Mouse (Mus musculus): ENCODE results near the gene Usf3. TPM values are rescaled to one million over a fixed set of nuclear protein-coding genes. Genes with fewer than 3 reads are reported as not detected.

The Usf3 gene
- polyA plus RNA-seq, 1 experiment from 2014 or later, result 2.1 TPM

GRCm38 (mm10) chr16:44211054-44211414 lies 38.0 kb downstream of the Usf3 start:
- 84% methylated on average over 1 of the region's 1 CpGs for WGBS
- Histone ChIP-seq H3K4me3 (ENCODE audit: low read length) (no peak overlapping the region), H3K9me3 (ENCODE audit: control insufficient read depth, low read length) (no peaks in the 10 kb centered on the region), H3K4me1 (ENCODE audit: control insufficient read depth, insufficient read depth, low read depth, low read length) (no peaks in the 10 kb centered on the region), H3K27ac (ENCODE audit: low read depth, low read length) (no peak overlapping the region), H3K27me3 (replicated peaks; ENCODE audit: control insufficient read depth, insufficient read depth, low read length) (no peaks in the 10 kb centered on the region), H3K4me2 (ENCODE audit: low read length) (no peak overlapping the region), H3K36me3 (ENCODE audit: control insufficient read depth, insufficient read depth, low read length) (peaks cover 16% of the 10 kb centered on the region; the same call in 1 of the 2 replicates), H3K9ac (ENCODE audit: low read depth, low read length) (no peak overlapping the region)
- ATAC-seq, result no peak

- Histone ChIP-seq H3K4me1 (ENCODE audit: control insufficient read depth, insufficient read depth, low read depth, low read length) (no peaks in the 10 kb centered on the region), H3K36me3 (ENCODE audit: control insufficient read depth, insufficient read depth, low read length) (peaks cover 23% of the 10 kb centered on the region), H3K27ac (ENCODE audit: low read depth, low read length) (no peak overlapping the region), H3K9me3 (ENCODE audit: control insufficient read depth, low read length) (no peaks in the 10 kb centered on the region), H3K9ac (ENCODE audit: low read depth, low read length) (no peak overlapping the region), H3K27me3 (replicated peaks; ENCODE audit: control insufficient read depth, insufficient read depth, low read length) (no peaks in the 10 kb centered on the region), H3K4me3 (ENCODE audit: low read length) (no peak overlapping the region), H3K4me2 (ENCODE audit: low read length) (no peak overlapping the region)
- WGBS, result 93% methylated on average over 7 of the region's 7 CpGs
- no peak for ATAC-seq
These were observed 39.7 kb downstream of the Usf3 start for GRCm38 (mm10) chr16:44212703-44213102.

- no peak overlapping the region for H3K4me3 ChIP-seq (ENCODE audit: low read length)
- no peak overlapping the region for H3K4me2 ChIP-seq (ENCODE audit: low read length)
- H3K9ac ChIP-seq (ENCODE audit: low read depth, low read length), result no peak overlapping the region
- no peak overlapping the region for H3K27ac ChIP-seq (ENCODE audit: low read depth, low read length)
- no peaks in the 10 kb centered on the region for H3K27me3 ChIP-seq (replicated peaks; ENCODE audit: control insufficient read depth, insufficient read depth, low read length)
- H3K4me1 ChIP-seq (ENCODE audit: control insufficient read depth, insufficient read depth, low read depth, low read length), result no peaks in the 10 kb centered on the region
- peaks cover 44% of the 10 kb centered on the region for H3K36me3 ChIP-seq (ENCODE audit: control insufficient read depth, insufficient read depth, low read length)
- WGBS, result 97% methylated on average over 9 of the region's 9 CpGs
- no peak for ATAC-seq
- no peaks in the 10 kb centered on the region for H3K9me3 ChIP-seq (ENCODE audit: control insufficient read depth, low read length)
These were observed 42.5 kb downstream of the Usf3 start for GRCm38 (mm10) chr16:44215513-44215912.

- Histone ChIP-seq H3K27me3 (replicated peaks; ENCODE audit: control insufficient read depth, insufficient read depth, low read length) (no peaks in the 10 kb centered on the region), H3K9me3 (ENCODE audit: control insufficient read depth, low read length) (no peaks in the 10 kb centered on the region), H3K4me2 (ENCODE audit: low read length) (no peak overlapping the region), H3K4me1 (ENCODE audit: control insufficient read depth, insufficient read depth, low read depth, low read length) (no peaks in the 10 kb centered on the region), H3K27ac (ENCODE audit: low read depth, low read length) (no peak overlapping the region), H3K4me3 (ENCODE audit: low read length) (no peak overlapping the region), H3K36me3 (ENCODE audit: control insufficient read depth, insufficient read depth, low read length) (peaks cover 45% of the 10 kb centered on the region), H3K9ac (ENCODE audit: low read depth, low read length) (no peak overlapping the region)
- no peak for ATAC-seq
- WGBS, result 95% methylated on average over 7 of the region's 7 CpGs
These were observed 43.4 kb downstream of the Usf3 start for GRCm38 (mm10) chr16:44216417-44216816.

GRCm38 (mm10) chr16:44221463-44221862 lies 48.4 kb downstream of the Usf3 start:
- 88% methylated on average over 6 of the region's 6 CpGs for WGBS
- ATAC-seq, result no peak
- H3K4me2 ChIP-seq (ENCODE audit: low read length), result no peak overlapping the region
- H3K4me1 ChIP-seq (ENCODE audit: control insufficient read depth, insufficient read depth, low read depth, low read length), result no peaks in the 10 kb centered on the region
- no peak overlapping the region for H3K27ac ChIP-seq (ENCODE audit: low read depth, low read length)
- H3K9me3 ChIP-seq (ENCODE audit: control insufficient read depth, low read length), result no peaks in the 10 kb centered on the region
- no peak overlapping the region for H3K4me3 ChIP-seq (ENCODE audit: low read length)
- H3K27me3 ChIP-seq (replicated peaks; ENCODE audit: control insufficient read depth, insufficient read depth, low read length), result no peaks in the 10 kb centered on the region
- peaks cover 24% of the 10 kb centered on the region for H3K36me3 ChIP-seq (ENCODE audit: control insufficient read depth, insufficient read depth, low read length)
- no peak overlapping the region for H3K9ac ChIP-seq (ENCODE audit: low read depth, low read length)

GRCm38 (mm10) chr16:44226706-44227291 lies 53.8 kb downstream of the Usf3 start:
- 91% methylated on average over 13 of the region's 13 CpGs for WGBS
- no peak for ATAC-seq
- H3K4me1 ChIP-seq (ENCODE audit: control insufficient read depth, insufficient read depth, low read depth, low read length), result no peaks in the 10 kb centered on the region
- no peaks in the 10 kb centered on the region for H3K27me3 ChIP-seq (replicated peaks; ENCODE audit: control insufficient read depth, insufficient read depth, low read length)
- H3K27ac ChIP-seq (ENCODE audit: low read depth, low read length), result no peak overlapping the region
- H3K4me3 ChIP-seq (ENCODE audit: low read length), result no peak overlapping the region
- no peaks in the 10 kb centered on the region for H3K9me3 ChIP-seq (ENCODE audit: control insufficient read depth, low read length)
- no peak overlapping the region for H3K4me2 ChIP-seq (ENCODE audit: low read length)
- H3K9ac ChIP-seq (ENCODE audit: low read depth, low read length), result no peak overlapping the region
- H3K36me3 ChIP-seq (ENCODE audit: control insufficient read depth, insufficient read depth, low read length), result no peaks in the 10 kb centered on the region

DNA sequence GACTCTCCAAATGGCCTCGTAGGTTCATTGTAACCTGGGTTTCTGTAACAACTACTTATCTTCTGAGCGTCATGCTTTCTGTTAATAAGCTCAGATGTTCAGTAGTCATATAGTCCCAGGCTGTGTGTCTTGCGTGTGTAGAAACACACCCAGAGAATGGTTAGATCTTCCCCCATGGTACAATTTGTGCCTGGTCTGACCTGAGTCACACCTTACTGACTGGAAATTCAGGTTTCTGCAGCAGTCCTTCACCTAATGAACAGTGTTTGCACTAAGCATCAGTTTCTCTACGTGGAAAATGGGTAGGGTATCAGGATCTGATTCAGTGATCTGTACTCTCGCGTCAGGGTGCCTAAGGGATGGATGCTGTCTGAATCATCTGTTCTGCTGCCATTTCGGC lies 60.0 kb downstream of the Usf3 start:
- no peaks in the 10 kb centered on the region for H3K9me3 ChIP-seq (ENCODE audit: control insufficient read depth, low read length)
- H3K4me2 ChIP-seq (ENCODE audit: low read length), result no peak overlapping the region
- H3K4me3 ChIP-seq (ENCODE audit: low read length), result no peak overlapping the region
- 89% methylated on average over 7 of the region's 7 CpGs for WGBS
- H3K27ac ChIP-seq (ENCODE audit: low read depth, low read length), result no peak overlapping the region
- H3K27me3 ChIP-seq (replicated peaks; ENCODE audit: control insufficient read depth, insufficient read depth, low read length), result no peaks in the 10 kb centered on the region
- no peak for ATAC-seq
- no peaks in the 10 kb centered on the region for H3K36me3 ChIP-seq (ENCODE audit: control insufficient read depth, insufficient read depth, low read length)
- no peak overlapping the region for H3K9ac ChIP-seq (ENCODE audit: low read depth, low read length)
- no peaks in the 10 kb centered on the region for H3K4me1 ChIP-seq (ENCODE audit: control insufficient read depth, insufficient read depth, low read depth, low read length)

DNA sequence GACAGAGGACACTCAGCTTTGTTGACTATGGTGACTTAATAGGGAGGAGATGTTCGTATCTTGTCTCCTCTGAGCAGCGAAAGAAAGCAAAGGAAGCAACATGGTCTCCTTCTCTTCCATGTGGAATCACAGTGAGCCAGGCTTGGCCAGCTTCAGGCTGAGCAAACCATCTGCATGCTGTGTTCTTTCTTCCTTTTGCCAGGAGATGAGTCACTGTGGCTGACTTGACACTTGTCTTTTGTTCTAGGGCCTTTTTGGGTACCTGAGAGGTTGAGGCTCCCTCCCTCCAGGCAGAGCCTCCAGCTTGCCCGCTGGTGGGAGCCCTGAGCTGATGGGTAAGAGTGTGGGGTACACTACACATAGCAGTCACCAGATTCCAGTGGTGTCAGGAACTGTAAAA lies 64.8 kb downstream of the Usf3 start:
- no peaks in the 10 kb centered on the region for H3K4me1 ChIP-seq (ENCODE audit: control insufficient read depth, insufficient read depth, low read depth, low read length)
- WGBS, result 79% methylated on average over 3 of the region's 3 CpGs
- no peaks in the 10 kb centered on the region for H3K27me3 ChIP-seq (replicated peaks; ENCODE audit: control insufficient read depth, insufficient read depth, low read length)
- H3K4me2 ChIP-seq (ENCODE audit: low read length), result no peak overlapping the region
- no peaks in the 10 kb centered on the region for H3K36me3 ChIP-seq (ENCODE audit: control insufficient read depth, insufficient read depth, low read length)
- no peak overlapping the region for H3K4me3 ChIP-seq (ENCODE audit: low read length)
- no peaks in the 10 kb centered on the region for H3K9me3 ChIP-seq (ENCODE audit: control insufficient read depth, low read length)
- no peak for ATAC-seq
- no peak overlapping the region for H3K27ac ChIP-seq (ENCODE audit: low read depth, low read length)
- no peak overlapping the region for H3K9ac ChIP-seq (ENCODE audit: low read depth, low read length)

- no peak overlapping the region for H3K9ac ChIP-seq (ENCODE audit: low read depth, low read length)
- no peaks in the 10 kb centered on the region for H3K4me1 ChIP-seq (ENCODE audit: control insufficient read depth, insufficient read depth, low read depth, low read length)
- H3K27ac ChIP-seq (ENCODE audit: low read depth, low read length), result no peak overlapping the region
- no peaks in the 10 kb centered on the region for H3K27me3 ChIP-seq (replicated peaks; ENCODE audit: control insufficient read depth, insufficient read depth, low read length)
- H3K36me3 ChIP-seq (ENCODE audit: control insufficient read depth, insufficient read depth, low read length), result no peaks in the 10 kb centered on the region
- no peaks in the 10 kb centered on the region for H3K9me3 ChIP-seq (ENCODE audit: control insufficient read depth, low read length)
- ATAC-seq, result no peak
- H3K4me3 ChIP-seq (ENCODE audit: low read length), result no peak overlapping the region
- 58% methylated on average over 10 of the region's 10 CpGs for WGBS
- H3K4me2 ChIP-seq (ENCODE audit: low read length), result no peak overlapping the region
These were observed 65.8 kb downstream of the Usf3 start for GRCm38 (mm10) chr16:44238835-44239263.

DNA sequence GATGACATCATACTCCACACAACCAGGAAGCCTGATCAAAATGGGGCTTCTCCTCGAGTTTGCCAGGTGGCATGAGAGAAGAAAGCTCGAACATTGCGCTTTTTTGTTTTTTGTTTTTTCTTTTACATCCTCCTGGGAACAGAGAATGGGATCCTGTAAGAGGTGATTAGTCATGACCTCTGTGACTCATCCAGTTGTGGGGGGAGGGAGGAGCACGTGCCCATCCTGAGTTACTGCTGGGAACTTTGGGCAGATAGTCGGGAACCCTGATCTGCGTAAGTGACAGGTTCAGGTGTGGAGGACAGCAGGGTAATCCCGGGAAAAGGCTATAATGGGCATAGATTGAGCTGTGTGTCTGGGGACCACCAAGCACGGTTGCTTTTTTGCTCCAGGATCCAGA lies 67.4 kb downstream of the Usf3 start:
- Histone ChIP-seq H3K4me1 (ENCODE audit: control insufficient read depth, insufficient read depth, low read depth, low read length) (no peaks in the 10 kb centered on the region), H3K27me3 (replicated peaks; ENCODE audit: control insufficient read depth, insufficient read depth, low read length) (no peaks in the 10 kb centered on the region), H3K4me2 (ENCODE audit: low read length) (no peak overlapping the region), H3K4me3 (ENCODE audit: low read length) (no peak overlapping the region), H3K9me3 (ENCODE audit: control insufficient read depth, low read length) (no peaks in the 10 kb centered on the region), H3K36me3 (ENCODE audit: control insufficient read depth, insufficient read depth, low read length) (no peaks in the 10 kb centered on the region), H3K27ac (ENCODE audit: low read depth, low read length) (no peak overlapping the region), H3K9ac (ENCODE audit: low read depth, low read length) (no peak overlapping the region)
- WGBS, result 78% methylated on average over 8 of the region's 8 CpGs
- ATAC-seq, result no peak
